Mouse (Mus musculus): Measurements from ENCODE around the gene Olfr312. TPM values are rescaled to one million over a fixed set of nuclear protein-coding genes. Genes with fewer than 3 reads are reported as not detected.
"Not testable (repeated sequence)": the region's sequence is repeated elsewhere in the genome, so short reads cannot be mapped to it uniquely, and the experiment has no call there.

Olfr312 gene
- polyA plus RNA-seq, 1 experiment: not detected

DNA sequence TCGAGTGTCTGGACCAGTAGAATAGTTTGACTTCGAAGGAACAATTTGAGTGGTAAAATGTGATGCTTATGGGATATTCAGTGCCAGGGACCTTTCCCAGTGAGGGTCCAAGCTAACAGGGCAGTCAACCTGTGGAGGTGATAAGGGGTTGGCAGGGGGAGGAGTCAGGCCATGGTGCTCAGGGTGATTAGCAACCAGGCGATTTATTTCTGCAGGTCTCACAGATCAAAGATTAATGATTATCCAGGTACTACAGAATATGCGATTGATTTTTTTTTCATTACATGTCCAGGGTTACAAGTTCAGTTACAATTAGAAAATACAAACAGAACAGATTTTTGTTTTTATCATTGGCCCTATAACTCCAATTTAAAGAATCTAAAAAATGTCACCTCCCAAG, 25.2 kb upstream of the Olfr312 start:
- no peaks in the 10 kb centered on the region for H3K36me3 ChIP-seq (ENCODE audit: control insufficient read depth, insufficient read depth, low read length, poor library complexity, severe bottlenecking)
- H3K27me3 ChIP-seq (ENCODE audit: control insufficient read depth, insufficient read depth, low read length, poor library complexity, severe bottlenecking): no peaks in the 10 kb centered on the region
- H3K27ac ChIP-seq (ENCODE audit: insufficient read depth, low read length): no peak overlapping the region
- H3K4me3 ChIP-seq (ENCODE audit: low read depth, low read length): no peak overlapping the region
- H3K4me1 ChIP-seq (ENCODE audit: control insufficient read depth, insufficient read depth, low read length): no peaks in the 10 kb centered on the region
- TF ChIP-seq CTCF (IDR thresholded peaks at IDR 0.05; ENCODE audit: low read depth, low read length) (no peak), EP300 (IDR thresholded peaks at IDR 0.05; ENCODE audit: insufficient read depth, low read depth, low read length) (no peak), POLR2A (IDR thresholded peaks at IDR 0.05; ENCODE audit: insufficient read depth, low read length) (no peak)
- no peaks in the 10 kb centered on the region; the same call in 1 of the 2 replicates for H3K9me3 ChIP-seq (replicated peaks; ENCODE audit: control insufficient read depth, insufficient read depth, low read length, poor library complexity, severe bottlenecking)
- H3K9ac ChIP-seq (ENCODE audit: low read depth, poor library complexity, severe bottlenecking): no peak overlapping the region

- H3K4me1 ChIP-seq (ENCODE audit: control insufficient read depth, insufficient read depth, low read length): no peaks in the 10 kb centered on the region
- TF ChIP-seq EP300 (IDR thresholded peaks at IDR 0.05; ENCODE audit: insufficient read depth, low read depth, low read length) (no peak), POLR2A (IDR thresholded peaks at IDR 0.05; ENCODE audit: insufficient read depth, low read length) (no peak), CTCF (IDR thresholded peaks at IDR 0.05; ENCODE audit: low read depth, low read length) (no peak)
- no peak overlapping the region for H3K27ac ChIP-seq (ENCODE audit: insufficient read depth, low read length)
These were observed 24.6 kb upstream of the Olfr312 start for GRCm38 (mm10) chr11:58804393-58804792.

GRCm38 (mm10) chr11:58812001-58812400, 17.0 kb upstream of the Olfr312 start:
- no peak overlapping the region for H3K9ac ChIP-seq (ENCODE audit: low read depth, poor library complexity, severe bottlenecking)
- H3K4me3 ChIP-seq (ENCODE audit: low read depth, low read length): no peak overlapping the region
- no peak overlapping the region for H3K27ac ChIP-seq (ENCODE audit: insufficient read depth, low read length)
- no peaks in the 10 kb centered on the region; the same call in 1 of the 2 replicates for H3K9me3 ChIP-seq (replicated peaks; ENCODE audit: control insufficient read depth, insufficient read depth, low read length, poor library complexity, severe bottlenecking)
- H3K27me3 ChIP-seq (ENCODE audit: control insufficient read depth, insufficient read depth, low read length, poor library complexity, severe bottlenecking): no peaks in the 10 kb centered on the region
- no peaks in the 10 kb centered on the region for H3K36me3 ChIP-seq (ENCODE audit: control insufficient read depth, insufficient read depth, low read length, poor library complexity, severe bottlenecking)
- TF ChIP-seq POLR2A (IDR thresholded peaks at IDR 0.05; ENCODE audit: insufficient read depth, low read length): no peak
- TF ChIP-seq CTCF (IDR thresholded peaks at IDR 0.05; ENCODE audit: low read depth, low read length): peak; percentile 69
- H3K4me1 ChIP-seq (ENCODE audit: control insufficient read depth, insufficient read depth, low read length): no peaks in the 10 kb centered on the region

More at GRCm38 (mm10) chr11:58804393-58804792, 24.6 kb upstream of the Olfr312 start:
- Histone ChIP-seq H3K4me3 (ENCODE audit: low read depth, low read length) (no peak overlapping the region), H3K27me3 (ENCODE audit: control insufficient read depth, insufficient read depth, low read length, poor library complexity, severe bottlenecking) (no peaks in the 10 kb centered on the region), H3K9ac (ENCODE audit: low read depth, poor library complexity, severe bottlenecking) (no peak overlapping the region), H3K36me3 (ENCODE audit: control insufficient read depth, insufficient read depth, low read length, poor library complexity, severe bottlenecking) (no peaks in the 10 kb centered on the region), H3K9me3 (replicated peaks; ENCODE audit: control insufficient read depth, insufficient read depth, low read length, poor library complexity, severe bottlenecking) (no peaks in the 10 kb centered on the region; the same call in 1 of the 2 replicates)

DNA sequence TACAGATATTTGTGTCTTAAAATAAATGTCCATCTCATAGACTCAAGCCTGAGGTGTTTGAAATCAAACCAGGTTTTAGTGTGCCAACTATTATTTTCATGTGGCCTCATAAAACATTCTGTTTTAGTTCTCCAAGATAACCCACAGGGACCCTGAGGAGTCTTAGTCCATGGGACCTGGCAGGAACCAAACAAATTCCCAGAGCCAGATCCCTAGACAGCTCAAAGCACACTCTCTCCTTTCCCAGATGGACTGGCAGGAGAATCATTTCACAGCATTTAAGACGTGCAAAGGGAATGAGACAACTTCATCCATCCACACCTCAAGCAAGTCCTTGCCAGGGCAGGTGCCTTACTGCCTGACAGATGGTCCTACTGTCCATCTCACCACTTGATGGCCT, 14.3 kb upstream of the Olfr312 start, which contains the start of gene Olfr313:
Gene Olfr313, plus strand, starts transcription at position 301 of the 400 bp plus-strand sequence.
- not testable (repeated sequence) for H3K9me3 ChIP-seq (replicated peaks; ENCODE audit: control insufficient read depth, insufficient read depth, low read length, poor library complexity, severe bottlenecking); H3K27me3 ChIP-seq (ENCODE audit: control insufficient read depth, insufficient read depth, low read length, poor library complexity, severe bottlenecking); H3K4me1 ChIP-seq (ENCODE audit: control insufficient read depth, insufficient read depth, low read length); H3K4me3 ChIP-seq (ENCODE audit: low read depth, low read length); H3K36me3 ChIP-seq (ENCODE audit: control insufficient read depth, insufficient read depth, low read length, poor library complexity, severe bottlenecking); H3K27ac ChIP-seq (ENCODE audit: insufficient read depth, low read length); H3K9ac ChIP-seq (ENCODE audit: low read depth, poor library complexity, severe bottlenecking)

GRCm38 (mm10) chr11:58815676-58816075, 13.4 kb upstream of the Olfr312 start:
- H3K9ac ChIP-seq (ENCODE audit: low read depth, poor library complexity, severe bottlenecking): no peak overlapping the region
- no peak overlapping the region for H3K27ac ChIP-seq (ENCODE audit: insufficient read depth, low read length)
- TF ChIP-seq POLR2A (IDR thresholded peaks at IDR 0.05; ENCODE audit: insufficient read depth, low read length) (no peak), EP300 (IDR thresholded peaks at IDR 0.05; ENCODE audit: insufficient read depth, low read depth, low read length) (no peak), CTCF (IDR thresholded peaks at IDR 0.05; ENCODE audit: low read depth, low read length) (no peak)
- no peaks in the 10 kb centered on the region for H3K4me1 ChIP-seq (ENCODE audit: control insufficient read depth, insufficient read depth, low read length)
- no peaks in the 10 kb centered on the region for H3K36me3 ChIP-seq (ENCODE audit: control insufficient read depth, insufficient read depth, low read length, poor library complexity, severe bottlenecking)
- no peaks in the 10 kb centered on the region for H3K27me3 ChIP-seq (ENCODE audit: control insufficient read depth, insufficient read depth, low read length, poor library complexity, severe bottlenecking)
- H3K4me3 ChIP-seq (ENCODE audit: low read depth, low read length): no peak overlapping the region
- H3K9me3 ChIP-seq (replicated peaks; ENCODE audit: control insufficient read depth, insufficient read depth, low read length, poor library complexity, severe bottlenecking): no peaks in the 10 kb centered on the region; the same call in 1 of the 2 replicates

DNA sequence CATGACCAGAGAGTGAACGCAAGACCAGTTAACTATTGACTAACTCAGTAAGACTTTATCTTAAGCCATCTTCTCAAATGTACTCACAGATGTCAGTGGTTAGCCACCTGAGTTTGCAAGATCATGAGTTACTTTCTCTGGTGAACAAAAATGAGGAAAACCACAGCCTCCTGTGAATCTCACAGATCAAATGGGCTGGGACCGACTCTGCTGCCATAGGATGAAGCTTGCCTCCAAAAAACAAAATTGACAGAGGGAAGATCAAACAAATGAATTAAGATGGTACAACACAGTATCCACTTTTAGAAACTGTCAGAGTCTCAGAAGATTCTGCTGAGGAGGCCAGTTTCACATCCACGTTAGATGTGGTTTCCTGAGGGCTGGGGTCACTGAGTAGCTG, 727 bp downstream of the Olfr312 start:
- Histone ChIP-seq H3K27ac (ENCODE audit: insufficient read depth, low read length) (no peak overlapping the region), H3K4me3 (ENCODE audit: low read depth, low read length) (no peak overlapping the region), H3K9ac (ENCODE audit: low read depth, poor library complexity, severe bottlenecking) (no peak overlapping the region), H3K36me3 (ENCODE audit: control insufficient read depth, insufficient read depth, low read length, poor library complexity, severe bottlenecking) (no peaks in the 10 kb centered on the region), H3K27me3 (ENCODE audit: control insufficient read depth, insufficient read depth, low read length, poor library complexity, severe bottlenecking) (no peaks in the 10 kb centered on the region), H3K9me3 (replicated peaks; ENCODE audit: control insufficient read depth, insufficient read depth, low read length, poor library complexity, severe bottlenecking) (no peaks in the 10 kb centered on the region), H3K4me1 (ENCODE audit: control insufficient read depth, insufficient read depth, low read length) (no peaks in the 10 kb centered on the region)
- no peak for TF ChIP-seq CTCF (IDR thresholded peaks at IDR 0.05; ENCODE audit: low read depth, low read length)
- TF ChIP-seq POLR2A (IDR thresholded peaks at IDR 0.05; ENCODE audit: insufficient read depth, low read length): no peak
- TF ChIP-seq EP300 (IDR thresholded peaks at IDR 0.05; ENCODE audit: insufficient read depth, low read depth, low read length): no peak

DNA sequence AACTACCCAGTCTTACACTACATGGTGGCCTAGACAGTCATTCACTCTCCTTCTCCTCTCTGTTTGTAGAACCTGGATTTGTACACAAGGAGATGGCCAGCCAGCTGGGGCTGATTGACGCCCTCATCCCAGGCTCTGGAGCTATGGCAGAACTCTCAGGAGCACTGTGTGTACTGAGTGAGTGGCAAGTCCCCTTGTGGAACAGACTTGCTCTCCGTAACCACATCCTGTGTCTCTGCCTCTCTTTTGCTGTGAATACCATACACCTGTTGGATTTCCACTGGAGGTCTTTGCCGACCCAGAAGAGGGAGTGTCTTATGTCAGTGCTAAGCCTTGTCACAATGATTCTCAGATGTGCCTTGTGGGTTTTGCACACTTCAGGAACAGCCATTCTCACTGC, 3.5 kb downstream of the Olfr312 start:
- H3K27me3 ChIP-seq (ENCODE audit: control insufficient read depth, insufficient read depth, low read length, poor library complexity, severe bottlenecking); H3K27ac ChIP-seq (ENCODE audit: insufficient read depth, low read length); H3K4me1 ChIP-seq (ENCODE audit: control insufficient read depth, insufficient read depth, low read length); H3K9me3 ChIP-seq (replicated peaks; ENCODE audit: control insufficient read depth, insufficient read depth, low read length, poor library complexity, severe bottlenecking); H3K9ac ChIP-seq (ENCODE audit: low read depth, poor library complexity, severe bottlenecking); H3K4me3 ChIP-seq (ENCODE audit: low read depth, low read length); H3K36me3 ChIP-seq (ENCODE audit: control insufficient read depth, insufficient read depth, low read length, poor library complexity, severe bottlenecking): not testable (repeated sequence)

DNA sequence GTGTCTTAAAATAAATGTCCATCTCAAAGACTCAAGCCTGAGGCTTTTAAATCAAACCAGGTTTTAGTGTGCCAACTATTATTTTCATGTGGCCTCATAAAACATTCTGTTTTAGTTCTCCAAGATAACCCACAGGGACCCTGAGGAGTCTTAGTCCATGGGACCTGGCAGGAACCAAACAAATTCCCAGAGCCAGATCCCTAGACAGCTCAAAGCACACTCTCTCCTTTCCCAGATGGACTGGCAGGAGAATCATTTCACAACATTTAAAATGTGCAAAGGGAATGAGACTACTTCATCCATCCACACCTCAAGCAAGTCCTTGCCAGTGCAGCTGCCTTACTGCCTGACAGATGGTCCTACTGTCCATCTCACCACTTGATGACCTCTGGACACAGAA, 9.9 kb downstream of the Olfr312 start, which contains the start of gene Olfr311:
Gene Olfr311, plus strand, starts transcription at position 301 of the 400 bp plus-strand sequence.
- H3K27me3 ChIP-seq (ENCODE audit: control insufficient read depth, insufficient read depth, low read length, poor library complexity, severe bottlenecking); H3K9ac ChIP-seq (ENCODE audit: low read depth, poor library complexity, severe bottlenecking); H3K4me3 ChIP-seq (ENCODE audit: low read depth, low read length); H3K36me3 ChIP-seq (ENCODE audit: control insufficient read depth, insufficient read depth, low read length, poor library complexity, severe bottlenecking); H3K27ac ChIP-seq (ENCODE audit: insufficient read depth, low read length); H3K4me1 ChIP-seq (ENCODE audit: control insufficient read depth, insufficient read depth, low read length); H3K9me3 ChIP-seq (replicated peaks; ENCODE audit: control insufficient read depth, insufficient read depth, low read length, poor library complexity, severe bottlenecking): not testable (repeated sequence)
